Mouse (Mus musculus): ENCODE results near the gene Stkld1.
"Not testable (repeated sequence)": the region's sequence is repeated elsewhere in the genome, so short reads cannot be mapped to it uniquely, and the experiment has no call there.

Gene Stkld1

GRCm38 (mm10) chr2:26933304-26934055, at the start of gene Stkld1, which contains the start of gene Surf4:
Stkld1 (plus strand) TSS chr2:26934047.
Surf4 (minus strand) TSS chr2:26933928.
- DNase-seq (ENCODE audit: low read depth, low spot score) = peak; percentile 91

- not testable (repeated sequence) for DNase-seq (ENCODE audit: low read depth, low spot score)
Measured at GRCm38 (mm10) chr2:26885541-26885940, 48.3 kb upstream of the Stkld1 start.

GRCm38 (mm10) chr2:26886170-26886569, 47.7 kb upstream of the Stkld1 start:
- not testable (repeated sequence) for DNase-seq (ENCODE audit: low read depth, low spot score)

GRCm38 (mm10) chr2:26895898-26896297, 37.9 kb upstream of the Stkld1 start:
- no peak for DNase-seq (ENCODE audit: low read depth, low spot score)

- no peak for DNase-seq (ENCODE audit: low read depth, low spot score)
Measured at GRCm38 (mm10) chr2:26900731-26901130, 33.1 kb upstream of the Stkld1 start.

GRCm38 (mm10) chr2:26901834-26902400, 31.9 kb upstream of the Stkld1 start:
- no peak for DNase-seq (ENCODE audit: low read depth, low spot score)

- peak; percentile 97 for DNase-seq (ENCODE audit: low read depth, low spot score)
Measured at GRCm38 (mm10) chr2:26902467-26903220, 31.2 kb upstream of the Stkld1 start, which contains the start of gene Surf6. Surf6 (minus strand) TSS chr2:26902879.

- DNase-seq (ENCODE audit: low read depth, low spot score) = no peak
Measured at GRCm38 (mm10) chr2:26903311-26903710, 30.5 kb upstream of the Stkld1 start.

- no peak for DNase-seq (ENCODE audit: low read depth, low spot score)
Measured at GRCm38 (mm10) chr2:26905936-26906335, 27.9 kb upstream of the Stkld1 start.

GRCm38 (mm10) chr2:26906431-26906830, 27.4 kb upstream of the Stkld1 start:
- DNase-seq (ENCODE audit: low read depth, low spot score) = no peak

GRCm38 (mm10) chr2:26907109-26907508, 26.7 kb upstream of the Stkld1 start:
- peak; percentile 30 for DNase-seq (ENCODE audit: low read depth, low spot score)

- no peak for DNase-seq (ENCODE audit: low read depth, low spot score)
Measured at GRCm38 (mm10) chr2:26908710-26909386, 25.0 kb upstream of the Stkld1 start.

- no peak for DNase-seq (ENCODE audit: low read depth, low spot score)
Measured at GRCm38 (mm10) chr2:26909387-26909784, 24.5 kb upstream of the Stkld1 start.

- DNase-seq (ENCODE audit: low read depth, low spot score) = peak; percentile 99
Measured at GRCm38 (mm10) chr2:26910124-26910993, 23.5 kb upstream of the Stkld1 start, which contains the start of the genes Med22 and Rpl7a. Med22 (minus strand) TSS chr2:26910677. Rpl7a (plus strand) TSS chr2:26910764.

- peak; percentile 58 for DNase-seq (ENCODE audit: low read depth, low spot score)
Measured at GRCm38 (mm10) chr2:26910994-26911765, 22.7 kb upstream of the Stkld1 start.

- no peak for DNase-seq (ENCODE audit: low read depth, low spot score)
Measured at GRCm38 (mm10) chr2:26912253-26912770, 21.5 kb upstream of the Stkld1 start.

- no peak for DNase-seq (ENCODE audit: low read depth, low spot score)
Measured at GRCm38 (mm10) chr2:26913416-26914147, 20.3 kb upstream of the Stkld1 start.

- DNase-seq (ENCODE audit: low read depth, low spot score) = no peak
Measured at GRCm38 (mm10) chr2:26914148-26914941, 19.5 kb upstream of the Stkld1 start.
